Mouse (Mus musculus): Measurements from ENCODE around the gene Eml6. TPM values are rescaled to one million over a fixed set of nuclear protein-coding genes. Genes with fewer than 3 reads are reported as not detected.

The Eml6 gene
- polyA plus RNA-seq, 1 experiment from 2014 or later, result 1.8 TPM

- WGBS, result under 1% methylated on average over 24 of the region's 53 CpGs
- H3K27me3 ChIP-seq (replicated peaks; ENCODE audit: control insufficient read depth, insufficient read depth, low read length), result no peaks in the 10 kb centered on the region
Measured at GRCm38 (mm10) chr11:29693576-29694410, 332.0 kb downstream of the Eml6 start.

More at GRCm38 (mm10) chr11:29693576-29694410, 332.0 kb downstream of the Eml6 start:
- H3K36me3 ChIP-seq (ENCODE audit: control insufficient read depth, insufficient read depth, low read length), result 0 out of 2 replicates have a peak, but pooled peaks cover 4% of the 10 kb centered on the region
- peak overlapping the region; percentile 99 for H3K4me3 ChIP-seq (ENCODE audit: low read depth, low read length)
- DNase-seq (ENCODE audit: low spot score) (peak; percentile 95), ATAC-seq (ENCODE audit: low read depth) (peak; percentile 91)
- H3K9ac ChIP-seq (ENCODE audit: low read depth, low read length), result peak overlapping the region; percentile 98
- peak overlapping the region; percentile 66 for H3K4me2 ChIP-seq (ENCODE audit: low read depth, low read length)
- H3K4me1 ChIP-seq (ENCODE audit: control insufficient read depth, insufficient read depth, low read length), result peaks cover 4% of the 10 kb centered on the region; the same call in 1 of the 2 replicates
- H3K9me3 ChIP-seq (ENCODE audit: control insufficient read depth, low read length), result no peaks in the 10 kb centered on the region
- peak overlapping the region; percentile 99 for H3K27ac ChIP-seq (replicated peaks; ENCODE audit: low read depth, low read length)

Other genes starting within 250 kb of the Eml6 start
- 0.16 and 0.39 TPM in 2 replicates for gene 4931440F15Rik, start 200.4 kb downstream of the Eml6 start, polyA plus RNA-seq (2014; fragmentation: Nextera tagmentation; extraction: Ambion mirVana)
- gene Sptbn1, start 242.1 kb upstream of the Eml6 start, polyA plus RNA-seq (2014; fragmentation: Nextera tagmentation; extraction: Ambion mirVana), result 136 and 139 TPM in 2 replicates